Comparison of ENCODE assay signal across 22 mouse cellular contexts in genomic region chr13:42958867-42959266, GRCm38 (mm10).
DNase-seq lines count a peak whose midpoint lies in the region; ATAC-seq lines count a peak whose summit lies in the region.
"Had no signal": no experiment of that assay in that cellular context is flagged by ENCODE, and none has a peak within 500 bp of the region (broad histone marks: within the 10 kb centered on the region; RNA-seq: fewer than 3 reads in every experiment).

No protein-coding gene starts in this region.

- peak; percentile 71 for DNase-seq in heart, adult 11 months
- no peak for DNase-seq in heart, embryonic 10.5 days (ENCODE audit: low spot score)
- DNase-seq in induced T-regulatory cell, adult 2 months (ENCODE audit: low read depth): peak; percentile 5
- no peak for DNase-seq in kidney, postnatal 4 days
- DNase-seq: adrenal gland, adult 2 months; adrenal gland, postnatal 14 days; adrenal gland, postnatal 36 days; cerebellum, adult 11-12 months; cerebellum, adult 2 months; cerebellum, adult 9-10 months; cerebellum, postnatal 10 days; cerebellum, postnatal 25 days; embryo, embryonic 11 days; forebrain, postnatal 0 days had no signal

- no peak overlapping the region for H3K9ac ChIP-seq in kidney, embryonic 16.5 days (replicated peaks; ENCODE audit: low read length)
- H3K9ac ChIP-seq: embryonic facial prominence, embryonic 12.5 days; forebrain, embryonic 13.5 days; forebrain, embryonic 15.5 days; forebrain, postnatal 0 days had no signal

- no peak overlapping the region for H3K27ac ChIP-seq in heart, embryonic 10.5 days
- no peak overlapping the region for H3K27ac ChIP-seq in kidney, embryonic 16.5 days (ENCODE audit: low read length)
- H3K27ac ChIP-seq: embryonic facial prominence, embryonic 12.5 days; forebrain, embryonic 13.5 days; forebrain, embryonic 15.5 days had no signal

- H3K4me1 ChIP-seq in heart, embryonic 10.5 days: no peaks in the 10 kb centered on the region
- H3K4me1 ChIP-seq in kidney, embryonic 16.5 days (ENCODE audit: insufficient read depth, low read length): 0 out of 2 replicates have a peak, but pooled peaks cover 8% of the 10 kb centered on the region
- H3K4me1 ChIP-seq: embryonic facial prominence, embryonic 12.5 days; forebrain, embryonic 13.5 days had no signal

- WGBS in heart, embryonic 10.5 days: 77% methylated on average over 2 of the region's 2 CpGs
- WGBS in kidney, embryonic 16.5 days: 89% methylated on average over 2 of the region's 2 CpGs

- no peak overlapping the region for H3K4me3 ChIP-seq in heart, embryonic 10.5 days
- H3K4me3 ChIP-seq in kidney, embryonic 16.5 days (ENCODE audit: low read length): no peak overlapping the region
- H3K4me3 ChIP-seq: embryonic facial prominence, embryonic 12.5 days; forebrain, embryonic 13.5 days; forebrain, embryonic 15.5 days had no signal

- H3K4me2 ChIP-seq in kidney, embryonic 16.5 days (replicated peaks; ENCODE audit: low read depth, low read length): no peak overlapping the region
- H3K4me2 ChIP-seq: embryonic facial prominence, embryonic 12.5 days; forebrain, embryonic 13.5 days; forebrain, embryonic 15.5 days had no signal

- no peaks in the 10 kb centered on the region for H3K9me3 ChIP-seq in heart, embryonic 10.5 days
- no peaks in the 10 kb centered on the region for H3K9me3 ChIP-seq in kidney, embryonic 16.5 days (ENCODE audit: low read length)
- H3K9me3 ChIP-seq: embryonic facial prominence, embryonic 12.5 days; forebrain, embryonic 15.5 days; G1E had no signal

- ATAC-seq in common myeloid progenitor, adult 5-6 weeks (replicated peaks; ENCODE audit: low read depth, poor library complexity, severe bottlenecking): 0 out of 2 replicates have a peak, but pooled peaks have one; percentile 56
- no peak for ATAC-seq in kidney, embryonic 16.5 days (ENCODE audit: low FRiP score, low TSS enrichment)
- ATAC-seq: activated CD4-positive, CD25-positive, alpha-beta regulatory T cell, adult 4 months; forebrain, embryonic 13.5 days; forebrain, embryonic 15.5 days; forebrain, postnatal 0 days; Patski had no signal

- no peaks in the 10 kb centered on the region for H3K27me3 ChIP-seq in heart, embryonic 10.5 days (ENCODE audit: insufficient read depth, poor library complexity, severe bottlenecking)
- no peaks in the 10 kb centered on the region for H3K27me3 ChIP-seq in kidney, embryonic 16.5 days (ENCODE audit: insufficient read depth, low read length)
- H3K27me3 ChIP-seq: embryonic facial prominence, embryonic 12.5 days; forebrain, embryonic 13.5 days; forebrain, embryonic 15.5 days had no signal

- H3K36me3 ChIP-seq in heart, embryonic 10.5 days: no peaks in the 10 kb centered on the region
- 0 out of 2 replicates have a peak, but pooled peaks cover 2% of the 10 kb centered on the region for H3K36me3 ChIP-seq in kidney, embryonic 16.5 days (ENCODE audit: insufficient read depth, low read length)
- H3K36me3 ChIP-seq: embryonic facial prominence, embryonic 12.5 days; G1E had no signal

Comparison
In these comparisons a context has a peak if more than half of its experiments do, and no peak if none do; other contexts are left out.
1. DNase-seq: peak in heart, adult 11 months (single experiment) and induced T-regulatory cell, adult 2 months (single experiment); none in heart, embryonic 10.5 days (single experiment) and kidney, postnatal 4 days (0 of 2).